Mouse (Mus musculus): ENCODE measurements at regions not wholly inside any gene's neighbourhood (a gene's known extent, or its start where the extent isn't known, plus 50 kb on each side); places are given as distances from the start of the nearest gene placed in this dataset.

DNA sequence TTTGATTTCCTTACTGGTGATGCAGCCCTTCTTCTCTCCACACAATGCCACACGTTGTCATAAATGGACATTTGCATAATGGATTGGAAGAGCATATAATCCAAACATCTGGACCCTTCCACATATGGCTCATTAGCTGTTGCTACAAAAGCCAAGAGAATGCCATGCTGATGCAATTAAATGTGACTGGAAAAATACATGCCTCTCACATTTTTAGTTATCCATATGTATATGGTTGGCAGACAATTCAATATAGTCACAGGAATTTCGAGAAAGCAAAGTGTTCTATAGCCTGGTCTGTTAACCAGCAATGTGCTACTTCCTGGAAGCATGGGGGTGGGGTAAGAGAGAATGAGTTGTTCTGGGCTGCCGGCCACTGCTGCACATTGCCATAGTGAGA is 352.9 kb upstream of the N6amt1 start:
- TF ChIP-seq POLR2A (IDR thresholded peaks at IDR 0.05; ENCODE audit: borderline replicate concordance, insufficient read depth, low read length): no peak
- TF ChIP-seq CTCF (IDR thresholded peaks at IDR 0.05; ENCODE audit: borderline replicate concordance, insufficient read depth, low read depth, low read length): no peak
